Comparison of ENCODE assay signal across 28 mouse cellular contexts in genomic region chr6:85147636-85148035, GRCm38 (mm10). TPM values are rescaled to one million over a fixed set of nuclear protein-coding genes. Genes with fewer than 3 reads are reported as not detected.
DNase-seq lines count a peak whose midpoint lies in the region; ATAC-seq and TF ChIP-seq lines count a peak whose summit lies in the region.
"Had no signal": no experiment of that assay in that cellular context is flagged by ENCODE, and none has a peak within 500 bp of the region (broad histone marks: within the 10 kb centered on the region; RNA-seq: fewer than 3 reads in every experiment).

No protein-coding gene starts in this region.

- H3K4me3 ChIP-seq in ES-Bruce4 (ENCODE audit: low read depth, low read length): no peak overlapping the region
- H3K4me3 ChIP-seq in forebrain, embryonic 15.5 days: no peak overlapping the region
- H3K4me3 ChIP-seq: embryonic facial prominence, embryonic 13.5 days; embryonic facial prominence, embryonic 15.5 days; erythroblast, embryonic 14.5 days; forebrain, embryonic 10.5 days; forebrain, embryonic 12.5 days had no signal

- no peak for ATAC-seq in forebrain, embryonic 15.5 days (replicated peaks)
- ATAC-seq: forebrain, embryonic 14.5 days; forebrain, postnatal 0 days had no signal

- H3K36me3 ChIP-seq in ES-Bruce4 (ENCODE audit: control insufficient read depth, insufficient read depth, low read length, poor library complexity, severe bottlenecking): no peaks in the 10 kb centered on the region
- no peaks in the 10 kb centered on the region for H3K36me3 ChIP-seq in forebrain, embryonic 15.5 days
- H3K36me3 ChIP-seq: embryonic facial prominence, embryonic 13.5 days; embryonic facial prominence, embryonic 15.5 days; forebrain, embryonic 10.5 days; forebrain, embryonic 12.5 days had no signal

- TF ChIP-seq POLR2A in ES-Bruce4 (IDR thresholded peaks at IDR 0.05; ENCODE audit: insufficient read depth, low read length): no peak

- DNase-seq in ES-CJ7 (ENCODE audit: low read depth, low spot score) (peak; percentile 63), ZHBTc4 (ENCODE audit: low read depth, low spot score) (peak; percentile 54)
- peak; percentile 45 to 72 for DNase-seq in natural killer cell, adult 2 months (ENCODE audit: low spot score in 2 of 2)
- DNase-seq in adrenal gland, postnatal 14 days: no peak
- DNase-seq in thymus, postnatal 4 days: no peak
- DNase-seq: adrenal gland, adult 2 months; adrenal gland, postnatal 10 days; adrenal gland, postnatal 36 days; cerebellum, adult 11 months; cerebellum, adult 18-20 months; cerebellum, adult 8-10 months; cerebellum, adult 9-11 months; cerebellum, postnatal 14 days; cerebellum, postnatal 36 days; embryo, embryonic 11 days; forebrain, postnatal 0 days had no signal

- no peak overlapping the region for H3K4me2 ChIP-seq in forebrain, embryonic 15.5 days (replicated peaks)
- H3K4me2 ChIP-seq: embryonic facial prominence, embryonic 13.5 days; embryonic facial prominence, embryonic 15.5 days; forebrain, embryonic 12.5 days had no signal

- H3K9me3 ChIP-seq in ES-Bruce4 (replicated peaks; ENCODE audit: control insufficient read depth, insufficient read depth, low read length, poor library complexity, severe bottlenecking): no peaks in the 10 kb centered on the region
- no peaks in the 10 kb centered on the region for H3K9me3 ChIP-seq in forebrain, embryonic 15.5 days
- H3K9me3 ChIP-seq: embryonic facial prominence, embryonic 13.5 days; embryonic facial prominence, embryonic 15.5 days; forebrain, embryonic 10.5 days; forebrain, embryonic 12.5 days had no signal

- H3K9ac ChIP-seq in ES-Bruce4 (ENCODE audit: low read depth, poor library complexity, severe bottlenecking): no peak overlapping the region
- H3K9ac ChIP-seq in forebrain, embryonic 15.5 days (replicated peaks): no peak overlapping the region
- H3K9ac ChIP-seq: embryonic facial prominence, embryonic 13.5 days; embryonic facial prominence, embryonic 15.5 days; forebrain, embryonic 12.5 days; forebrain, postnatal 0 days had no signal

- TF ChIP-seq CTCF in ES-Bruce4 (IDR thresholded peaks at IDR 0.05; ENCODE audit: low read depth, low read length): no peak

- 73% methylated on average over 3 of the region's 3 CpGs for WGBS in forebrain, embryonic 15.5 days

- H3K4me1 ChIP-seq in ES-Bruce4 (ENCODE audit: control insufficient read depth, insufficient read depth, low read length): no peaks in the 10 kb centered on the region
- no peaks in the 10 kb centered on the region for H3K4me1 ChIP-seq in forebrain, embryonic 15.5 days
- H3K4me1 ChIP-seq: embryonic facial prominence, embryonic 13.5 days; embryonic facial prominence, embryonic 15.5 days; forebrain, embryonic 10.5 days; forebrain, embryonic 12.5 days had no signal

- H3K27me3 ChIP-seq in ES-Bruce4 (ENCODE audit: control insufficient read depth, insufficient read depth, low read length, poor library complexity, severe bottlenecking): no peaks in the 10 kb centered on the region
- H3K27me3 ChIP-seq in forebrain, embryonic 15.5 days: no peaks in the 10 kb centered on the region
- H3K27me3 ChIP-seq: embryonic facial prominence, embryonic 13.5 days; embryonic facial prominence, embryonic 15.5 days had no signal

- TF ChIP-seq EP300 in ES-Bruce4 (IDR thresholded peaks at IDR 0.05; ENCODE audit: insufficient read depth, low read depth, low read length): 0 out of 2 replicates have a peak, but pooled peaks have one; percentile 36

- no peak overlapping the region for H3K27ac ChIP-seq in ES-Bruce4 (ENCODE audit: insufficient read depth, low read length)
- no peak overlapping the region for H3K27ac ChIP-seq in forebrain, embryonic 15.5 days (replicated peaks)
- H3K27ac ChIP-seq: embryonic facial prominence, embryonic 13.5 days; embryonic facial prominence, embryonic 15.5 days; forebrain, embryonic 10.5 days; forebrain, embryonic 12.5 days had no signal

RNA-seq across cellular contexts. Expression of gene Spr, which starts 10.1 kb away (rescaled TPM):
- 26.0 and 26.9 TPM in 2 replicates for polyA plus RNA-seq in ES-Bruce4 (2011; ENCODE audit: insufficient read depth, insufficient read length, low read depth, missing spikeins)
- 60.3 and 64.5 TPM in 2 replicates for total RNA-seq in adrenal gland, postnatal 14 days (2021)
- 29.7 and 34.6 TPM in 2 replicates for polyA plus RNA-seq in forebrain, embryonic 15.5 days (2015; fragmentation: Nextera tagmentation; extraction: Ambion mirVana)

RNA-seq across cellular contexts. Expression of gene Emx1, which starts 39.6 kb away (rescaled TPM):
- 0.56 and 1.8 TPM in 2 replicates for polyA plus RNA-seq in ES-Bruce4 (2011; ENCODE audit: insufficient read depth, insufficient read length, low read depth, missing spikeins)
- not detected in 2 replicates for total RNA-seq in adrenal gland, postnatal 14 days (2021)
- 68.9 and 78.8 TPM in 2 replicates for polyA plus RNA-seq in forebrain, embryonic 15.5 days (2015; fragmentation: Nextera tagmentation; extraction: Ambion mirVana)
- total RNA-seq: adrenal gland, adult 2 months; adrenal gland, postnatal 10 days; adrenal gland, postnatal 36 days; common myeloid progenitor, adult 5-6 weeks; ES-E14; MEL had no signal
- polyA plus RNA-seq: adrenal gland, adult 2 months; C2C12; erythroblast, embryonic 14.5 days had no signal

Comparison
In these comparisons a context has a peak if more than half of its experiments do, and no peak if none do; other contexts are left out.
1. DNase-seq: peak in ES-CJ7 (single experiment), ZHBTc4 (single experiment) and natural killer cell, adult 2 months (2 of 2); none in adrenal gland, postnatal 14 days (single experiment) and thymus, postnatal 4 days (single experiment).
2. RNA of gene Emx1, which starts 39.6 kb away (polyA plus RNA-seq): 68.9 to 78.8 TPM in forebrain, embryonic 15.5 days; 0.56 to 1.8 TPM in ES-Bruce4; every median in the first group is over 10 times any median in the second.